Mouse (Mus musculus) induced T-regulatory cell, adult 2 months (primary cell): ENCODE measurements at regions not wholly inside any gene's neighbourhood (a gene's known extent, or its start where the extent isn't known, plus 50 kb on each side); places are given as distances from the start of the nearest gene placed in this dataset.
A peak's percentile ranks its signal among the peaks of the same experiment; 100 is the strongest.

ENCODE experiments used
- DNase-seq: peaks from one replicate; pipeline ENCODE4 v3.0.0-alpha.2; 2012; ENCODE audit warnings: low read depth

DNA sequence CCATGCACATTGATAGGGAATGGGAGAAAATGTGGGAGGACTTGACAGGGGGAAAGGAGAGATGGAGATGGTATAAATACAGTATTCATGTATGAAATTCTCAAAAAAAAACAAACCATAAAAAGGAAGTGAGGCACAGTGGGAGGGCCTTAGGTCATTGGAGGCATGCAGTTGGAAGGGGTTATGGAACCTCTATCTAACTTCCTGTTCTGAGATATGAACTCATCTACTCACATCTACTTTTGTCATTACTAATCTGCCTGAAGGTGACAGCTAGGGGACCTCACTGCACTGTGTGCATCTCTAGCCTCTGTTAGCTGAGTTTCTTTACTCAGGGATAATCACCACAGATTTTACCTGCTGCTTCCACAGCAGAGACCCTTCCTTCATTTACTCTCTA, 366.3 kb upstream of the Prickle1 start:
- no peak for DNase-seq

DNA sequence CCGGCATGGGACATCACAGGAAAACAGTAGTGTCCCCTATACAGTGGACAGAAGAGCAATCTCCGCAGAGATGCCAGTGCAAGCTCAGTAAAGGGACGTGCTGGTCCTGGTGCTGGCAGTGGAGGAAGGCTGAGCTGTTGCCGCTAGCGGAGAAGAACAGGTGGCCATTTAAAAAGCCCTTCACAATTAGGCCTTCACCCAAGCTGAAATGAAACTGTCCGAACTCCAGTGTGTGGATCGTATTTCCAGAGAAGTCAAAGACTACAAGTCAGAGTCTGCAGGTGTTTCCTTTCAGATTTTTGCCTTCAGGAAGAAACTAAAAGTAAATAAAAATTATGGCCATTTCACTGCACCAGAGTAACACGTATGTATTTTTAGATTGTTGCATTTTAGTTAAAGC, 364.2 kb upstream of the Prickle1 start:
- DNase-seq: no peak

DNA sequence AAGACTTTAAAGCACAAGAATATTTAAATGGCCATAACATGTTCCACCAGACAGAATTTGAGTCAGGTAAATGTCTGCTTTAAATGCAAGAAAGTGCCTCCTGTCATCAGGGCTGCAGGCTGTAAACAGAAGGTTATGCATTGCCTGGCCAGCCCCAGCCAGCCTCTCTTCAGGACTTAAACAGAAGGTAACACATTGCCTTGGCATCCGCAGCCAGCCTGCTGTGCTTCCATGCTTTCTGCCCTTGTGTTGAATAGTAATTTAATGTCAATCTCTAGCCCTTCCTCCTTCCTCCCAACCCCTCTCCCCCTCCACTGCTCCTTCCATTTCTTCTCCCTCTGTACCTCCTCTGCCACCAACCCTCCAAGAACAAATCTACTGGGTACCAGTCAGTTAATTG, 362.4 kb upstream of the Prickle1 start:
- DNase-seq: no peak

DNA sequence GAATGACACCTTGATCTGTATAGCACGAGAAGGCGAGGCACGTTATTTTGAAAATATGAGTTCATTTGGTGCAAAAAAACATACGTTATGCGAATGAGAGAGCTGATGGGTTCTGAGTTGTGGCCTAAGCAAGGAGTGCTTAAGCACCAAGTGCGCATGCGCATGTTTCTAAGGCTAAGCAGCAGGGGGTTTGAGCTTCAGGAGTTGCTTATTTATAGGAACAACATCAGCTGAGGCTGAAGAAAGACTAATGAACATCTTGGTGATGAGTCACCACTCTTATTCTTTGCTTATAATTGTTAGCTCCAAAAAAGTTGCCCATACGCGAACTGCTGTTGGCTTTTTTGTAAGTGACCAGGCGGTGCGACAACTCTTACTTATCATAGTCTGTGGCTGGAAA, 361.1 kb upstream of the Prickle1 start:
- no peak for DNase-seq

DNA sequence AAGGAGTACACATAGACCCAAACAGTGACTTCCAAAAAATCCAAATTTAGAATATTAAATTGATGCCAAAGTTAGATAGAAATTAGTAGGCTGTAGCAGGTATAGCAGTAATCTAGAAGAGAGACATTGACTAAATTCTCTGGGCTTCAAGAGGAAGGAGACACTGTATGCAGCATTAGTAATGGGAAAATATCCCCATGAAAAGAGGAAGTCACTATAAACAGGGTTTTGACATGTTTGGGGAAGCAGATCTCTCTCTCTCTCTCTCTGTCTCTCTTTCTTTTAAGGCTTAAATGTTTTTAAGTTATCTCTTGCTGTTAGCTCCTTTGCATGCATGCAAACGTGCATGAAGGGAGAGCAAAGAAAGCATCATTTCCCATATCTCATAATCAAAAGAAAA, 357.9 kb upstream of the Prickle1 start:
- no peak for DNase-seq

DNA sequence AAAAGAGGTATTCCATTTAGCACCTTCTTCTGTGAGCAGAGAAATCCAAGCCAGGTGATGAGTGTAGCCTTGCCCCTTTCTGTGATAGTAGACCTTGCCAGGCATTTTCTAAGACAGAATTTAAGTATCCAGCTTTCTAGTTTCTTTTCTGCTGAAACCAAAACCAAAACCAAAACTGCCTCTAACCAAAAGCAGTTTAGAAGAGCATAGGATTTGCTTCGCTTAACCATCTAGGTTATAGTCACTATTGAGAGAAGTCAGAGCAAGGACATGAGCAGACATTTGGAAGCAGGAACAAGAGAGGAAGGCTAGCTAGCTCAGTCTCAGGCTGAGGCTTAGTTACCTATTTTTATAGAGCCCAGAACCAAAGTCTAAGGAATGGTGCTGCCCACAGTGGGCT, 354.8 kb upstream of the Prickle1 start:
- peak; percentile 72 for DNase-seq

DNA sequence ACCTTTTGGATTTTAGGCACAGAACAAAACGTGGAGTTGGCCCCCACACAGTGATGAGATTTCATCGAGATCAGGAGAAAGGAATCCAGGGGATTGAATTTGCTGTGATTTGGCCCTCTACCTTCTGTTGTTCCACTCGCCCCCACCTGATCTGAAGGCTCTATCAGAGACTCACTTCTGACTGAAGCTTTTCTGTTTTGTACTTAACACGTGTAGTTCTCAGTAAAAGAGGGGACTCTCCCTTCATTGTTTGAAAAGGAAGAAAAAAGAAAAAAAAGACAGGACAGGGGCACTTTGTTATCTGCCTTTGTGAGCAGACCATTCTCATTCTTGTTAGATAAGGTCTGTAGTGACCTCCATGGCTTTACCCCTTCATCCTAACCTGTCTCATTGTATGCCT, 353.2 kb upstream of the Prickle1 start:
- peak; percentile 35 for DNase-seq

DNA sequence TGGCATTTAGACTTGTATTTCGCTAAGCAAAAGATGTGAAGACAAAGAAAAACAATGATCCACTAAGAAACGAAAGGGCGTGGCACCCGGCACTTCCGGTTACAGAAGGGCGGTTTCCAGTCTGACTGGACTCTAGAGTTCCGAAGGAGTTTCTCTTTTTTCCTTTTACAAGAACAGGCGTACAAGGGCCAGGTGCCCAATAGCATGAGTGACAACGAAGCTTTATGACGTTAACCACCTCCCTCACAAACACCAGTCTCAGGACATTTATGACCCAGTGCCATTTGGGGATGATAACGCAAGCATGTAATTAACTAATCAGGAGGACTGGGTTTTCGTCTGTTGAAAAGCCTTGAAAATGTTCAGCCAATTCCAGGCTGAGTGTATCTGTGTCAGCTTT, 347.9 kb upstream of the Prickle1 start:
- DNase-seq: no peak

DNA sequence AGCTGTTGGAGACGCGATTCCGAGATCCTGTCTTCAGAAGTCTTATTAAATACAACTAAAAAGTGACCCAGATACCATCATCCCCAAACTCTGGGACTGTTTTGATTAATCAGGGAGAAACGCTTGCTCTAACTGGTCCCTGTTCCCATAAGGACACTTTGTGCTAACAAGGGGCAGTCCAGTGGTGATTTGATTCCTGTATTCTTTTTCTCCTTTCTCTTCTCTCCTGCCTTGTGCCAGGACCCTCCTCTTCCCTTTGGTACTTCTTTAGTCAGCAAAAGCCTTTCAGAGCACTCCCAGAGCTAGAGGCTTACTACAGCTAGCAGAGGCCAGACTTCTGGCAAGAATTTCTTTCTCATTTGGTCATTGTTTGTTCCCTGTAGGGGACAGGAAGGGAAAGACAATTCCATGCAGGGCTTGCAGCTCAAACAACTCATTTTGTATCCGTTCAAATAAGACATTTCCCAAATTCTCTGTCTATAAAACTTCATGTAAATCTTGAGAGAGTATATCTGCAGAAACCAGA, 337.3 kb upstream of the Prickle1 start:
- no peak for DNase-seq

DNA sequence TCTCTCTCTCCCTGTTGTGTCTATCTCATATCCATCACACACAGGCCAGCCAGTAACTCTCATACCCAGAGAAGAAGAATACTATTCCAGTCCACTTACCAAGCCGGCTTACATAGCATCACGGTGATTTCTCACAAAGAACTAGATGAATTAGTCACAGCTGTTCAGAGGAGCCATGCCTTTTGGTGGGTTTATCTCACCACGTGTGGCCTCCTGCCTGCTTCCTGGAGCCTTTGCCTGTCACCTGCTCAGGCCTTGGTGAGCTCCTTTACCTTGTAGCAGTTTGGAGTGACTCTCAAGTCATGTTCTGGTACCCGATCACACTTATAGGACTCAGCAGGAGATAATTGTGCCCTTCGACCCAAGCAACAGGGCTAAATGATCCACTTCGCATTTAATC, 331.2 kb upstream of the Prickle1 start:
- no peak for DNase-seq

DNA sequence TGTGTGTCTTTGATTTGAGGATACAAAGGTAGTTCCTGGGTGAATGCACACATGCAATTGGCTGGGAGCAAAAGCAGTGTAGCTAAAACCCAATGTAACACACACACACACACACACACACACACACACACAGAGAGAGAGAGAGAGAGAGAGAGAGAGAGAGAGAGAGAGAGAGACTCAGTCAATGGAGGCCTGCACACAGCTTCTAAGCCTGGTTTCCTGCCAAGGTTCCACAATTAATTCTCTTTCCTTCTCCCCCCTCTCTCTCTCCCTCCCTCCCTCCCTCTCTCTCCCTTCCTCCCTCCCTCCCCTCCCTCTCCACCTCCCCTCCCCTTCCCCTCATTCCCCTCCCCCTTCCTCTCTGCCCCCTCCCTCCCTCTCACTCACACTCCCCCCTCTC, 330.6 kb upstream of the Prickle1 start:
- DNase-seq: no peak

DNA sequence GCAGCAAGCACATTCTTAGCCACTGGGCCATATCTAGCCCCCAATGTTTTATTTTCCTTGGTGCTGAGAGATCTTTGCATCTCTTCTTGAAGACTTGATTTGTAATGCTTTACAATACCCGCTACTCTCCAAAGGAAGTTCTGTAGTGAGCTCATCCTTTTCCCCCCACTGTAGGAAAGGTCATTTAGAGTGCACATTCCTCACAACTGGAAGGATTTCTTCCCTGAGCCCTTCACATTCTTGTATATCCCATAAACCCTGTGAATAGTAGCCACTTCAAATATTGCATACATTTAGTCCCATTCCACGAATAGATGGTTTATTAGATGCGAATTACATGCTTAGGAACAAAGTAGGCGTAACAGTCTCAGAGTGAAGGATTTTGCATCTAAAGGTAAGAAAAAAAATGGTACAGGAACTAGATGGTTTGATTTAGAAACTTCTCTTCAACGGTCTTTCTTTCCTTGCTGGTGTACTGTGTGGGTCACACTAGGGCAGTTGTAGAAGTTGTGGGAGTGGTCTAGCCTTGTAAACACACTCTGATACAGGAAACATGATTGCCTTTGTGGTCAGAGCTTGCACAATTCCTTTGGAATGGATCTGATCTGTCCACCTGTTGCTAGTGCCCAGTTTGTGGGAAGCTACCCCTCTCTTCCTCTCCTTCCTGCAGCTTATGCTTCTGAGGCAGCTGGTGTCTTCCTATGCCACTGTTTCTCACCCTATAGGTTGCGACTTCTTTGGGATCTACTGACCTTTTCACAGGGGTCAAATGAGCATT, 326.0 kb upstream of the Prickle1 start:
- DNase-seq: no peak

DNA sequence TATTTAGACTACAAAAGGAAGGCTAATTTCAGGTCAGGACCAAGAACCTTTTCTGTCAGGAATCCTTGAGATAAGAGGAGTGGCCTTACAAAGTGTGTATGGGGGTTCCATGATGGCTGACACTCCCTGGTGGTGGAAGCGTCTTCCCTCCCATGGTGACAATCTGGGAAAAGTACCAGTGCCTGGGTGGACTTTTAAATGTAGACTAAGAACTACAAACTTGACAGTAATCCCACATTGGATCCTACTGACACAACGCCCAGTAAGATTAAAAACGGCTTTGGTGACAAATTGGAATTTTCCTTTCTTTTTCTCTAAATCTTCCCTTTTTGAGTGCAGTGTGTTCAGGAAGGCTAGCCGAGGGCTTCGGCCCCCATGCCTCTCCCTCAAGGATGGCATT, 325.3 kb upstream of the Prickle1 start:
- no peak for DNase-seq

DNA sequence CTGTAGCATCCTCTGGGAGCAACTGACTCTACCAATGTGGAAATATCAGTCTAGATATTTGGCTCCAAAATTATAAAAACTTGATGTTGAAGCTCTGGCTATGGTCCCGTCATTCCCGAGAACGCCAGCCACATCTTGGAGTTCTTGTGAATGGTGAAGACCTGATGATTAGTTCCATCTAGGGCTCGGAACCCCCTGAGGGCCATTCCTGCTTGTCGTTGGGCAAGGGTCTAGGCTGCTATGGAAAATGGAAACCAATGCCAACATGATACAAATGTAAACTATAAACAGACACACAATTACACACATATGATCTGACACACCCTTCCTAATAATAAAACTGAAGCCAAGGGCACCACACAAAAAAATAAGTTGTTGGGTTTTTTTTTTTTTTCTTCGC, 323.9 kb upstream of the Prickle1 start:
- DNase-seq: no peak

DNA sequence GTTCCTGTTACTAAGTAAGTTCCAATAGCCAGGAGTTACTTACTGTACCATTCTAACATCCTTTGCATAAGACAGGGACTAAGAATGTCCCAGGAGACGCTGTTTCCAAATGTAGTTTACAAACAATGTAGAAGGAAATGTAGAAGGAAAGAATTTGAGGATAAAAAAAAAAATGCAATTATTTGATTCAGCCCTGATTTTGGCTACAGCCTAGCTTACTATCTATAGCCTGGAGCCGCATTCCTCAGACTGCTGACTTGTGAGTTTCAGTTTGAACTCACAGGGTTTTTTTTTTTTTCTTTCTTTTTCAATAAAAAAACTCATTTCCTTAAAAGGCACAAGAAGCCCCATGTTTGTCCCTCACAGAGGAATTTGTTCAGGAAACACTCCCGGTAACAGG, 321.2 kb upstream of the Prickle1 start:
- DNase-seq: peak; percentile 28

DNA sequence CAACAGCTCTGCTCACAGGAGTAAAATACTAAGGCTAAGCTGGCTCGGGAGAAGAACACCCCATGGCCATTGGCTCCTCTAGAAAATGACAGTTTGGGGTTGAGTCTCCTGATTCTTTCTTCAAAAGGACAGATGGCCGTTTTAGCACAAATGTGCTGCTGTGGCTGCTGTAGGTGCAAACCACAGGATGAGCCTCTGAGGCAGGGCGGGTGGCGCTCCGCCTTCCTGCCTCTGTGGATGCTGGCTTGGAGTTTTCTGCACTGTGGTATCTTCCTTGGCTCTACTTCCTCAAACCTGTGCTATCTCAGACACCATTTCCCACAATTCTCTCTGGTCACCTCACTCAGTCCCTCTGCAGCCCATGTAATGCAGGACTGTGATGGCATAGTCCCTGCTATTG, 317.8 kb upstream of the Prickle1 start:
- peak; percentile 49 for DNase-seq

DNA sequence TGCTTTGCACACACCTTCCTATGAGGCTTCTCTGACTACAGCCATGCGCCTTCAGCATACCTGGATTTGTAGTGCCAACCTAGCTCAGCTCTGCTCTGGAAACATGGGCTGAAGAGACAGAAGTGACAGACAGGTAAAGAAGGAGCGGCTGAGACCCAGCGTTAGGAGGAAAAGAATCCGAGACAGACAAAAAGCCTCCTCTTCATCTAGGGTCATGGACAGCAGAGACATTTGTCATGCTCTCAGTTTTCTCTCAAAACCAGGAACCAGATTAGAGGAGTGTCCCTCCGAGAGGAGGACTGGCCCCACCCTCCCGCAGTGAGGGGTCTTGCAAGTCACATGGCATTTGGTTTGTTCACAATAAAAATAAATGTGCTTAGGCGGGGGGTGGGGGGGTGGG, 317.4 kb upstream of the Prickle1 start:
- no peak for DNase-seq

DNA sequence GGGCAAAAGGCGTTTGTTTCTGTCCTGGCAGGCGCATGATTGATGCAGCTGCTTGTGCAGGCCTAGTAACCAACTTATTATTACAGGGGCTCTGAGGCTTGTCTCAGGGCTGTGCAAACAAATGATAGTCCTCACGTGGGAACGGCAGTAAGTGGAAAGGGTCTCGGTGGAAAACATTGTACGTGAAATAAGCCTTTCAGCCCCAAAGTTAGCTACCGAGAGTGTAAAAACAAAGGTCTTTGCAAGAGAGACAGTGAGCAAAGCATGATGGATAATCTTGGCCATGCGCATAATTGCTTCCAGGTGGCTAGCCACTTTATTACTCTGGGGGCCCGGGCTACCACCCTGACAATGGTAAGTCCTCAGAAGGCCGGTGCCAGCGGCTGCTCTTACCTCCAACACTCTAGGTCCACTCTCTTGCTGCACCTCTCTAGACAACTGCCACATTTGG, 315.3 kb upstream of the Prickle1 start:
- DNase-seq: no peak

DNA sequence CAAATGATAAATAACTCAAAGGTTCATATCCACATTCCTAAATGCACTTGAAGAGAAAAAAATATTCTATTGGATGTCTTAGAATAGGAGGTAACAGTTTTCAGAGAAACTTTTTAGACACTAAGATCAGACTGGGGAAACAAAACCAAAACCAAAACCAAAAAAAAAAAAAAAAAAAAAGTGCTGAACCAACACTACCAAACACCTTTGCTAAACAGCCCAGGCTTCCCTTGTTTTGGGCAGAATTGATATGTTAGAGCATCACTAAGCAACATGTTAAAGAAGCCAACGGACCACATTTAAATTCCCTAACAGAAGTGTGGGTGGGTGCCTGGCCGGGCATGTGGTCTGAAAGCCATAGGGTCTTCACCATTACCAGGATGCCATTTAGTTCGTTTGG, 314.5 kb upstream of the Prickle1 start:
- peak; percentile 52 for DNase-seq

DNA sequence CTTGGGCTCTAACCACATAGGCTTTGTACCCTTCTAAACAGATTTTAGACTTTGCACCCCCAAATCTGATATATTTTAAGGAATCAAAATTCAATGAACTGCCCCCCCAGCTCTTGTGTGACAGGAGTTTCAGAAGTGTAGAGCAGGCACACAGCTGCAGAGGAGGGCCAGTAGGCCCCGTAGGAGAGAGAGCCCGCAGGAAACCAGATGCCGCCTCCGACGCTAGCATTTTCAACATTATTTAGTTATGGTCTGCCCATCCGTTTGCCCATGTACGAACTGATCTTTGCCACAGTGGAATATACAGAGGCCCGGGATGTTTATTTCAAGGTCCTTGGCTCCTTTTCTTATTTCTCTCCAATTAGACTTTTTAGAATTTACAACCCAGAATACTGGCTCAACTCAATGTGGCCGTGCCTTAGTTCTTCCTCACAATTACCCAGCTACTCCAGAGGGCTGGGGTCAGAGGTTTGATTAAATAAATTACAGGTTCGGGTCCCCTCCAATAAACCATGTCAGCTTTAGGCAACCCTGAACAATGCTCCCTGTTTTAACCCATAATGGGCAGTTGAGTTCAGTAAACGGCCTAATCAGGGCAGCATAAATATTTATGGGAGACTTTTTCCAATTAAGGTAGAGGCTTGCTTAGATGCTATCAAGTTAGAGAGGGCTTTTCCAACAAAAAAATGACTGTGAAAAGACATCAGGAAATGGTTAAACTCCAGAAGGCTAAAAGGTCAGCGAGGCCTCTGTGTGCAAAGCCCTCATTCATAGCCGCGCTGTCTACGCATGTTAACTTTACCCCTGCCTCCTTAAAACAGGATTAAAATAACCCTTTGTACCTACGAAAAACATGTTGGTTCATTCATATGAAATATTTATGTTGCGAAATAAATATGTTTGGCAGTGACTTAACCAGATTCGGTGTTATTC, 308.2 kb upstream of the Prickle1 start:
- no peak for DNase-seq

DNA sequence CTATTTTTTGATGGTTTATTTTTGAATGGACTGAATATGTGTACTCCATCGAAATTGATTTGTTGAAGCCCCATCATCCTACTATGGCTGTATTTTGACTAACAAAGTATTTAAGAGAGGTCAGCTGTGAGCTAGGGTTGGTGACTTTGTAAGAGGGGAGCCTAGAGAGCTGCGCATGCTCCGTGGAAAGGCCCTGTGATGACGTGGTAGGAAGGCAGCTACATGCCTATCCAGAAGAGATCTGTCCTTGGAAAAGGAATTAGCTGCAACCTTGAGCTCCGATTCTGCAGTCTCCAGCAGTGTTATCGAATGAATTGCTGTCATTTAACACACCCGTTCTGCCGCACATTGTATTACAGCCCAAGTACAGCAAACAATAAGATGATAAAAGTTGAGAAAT, 287.1 kb upstream of the Prickle1 start:
- DNase-seq: no peak

DNA sequence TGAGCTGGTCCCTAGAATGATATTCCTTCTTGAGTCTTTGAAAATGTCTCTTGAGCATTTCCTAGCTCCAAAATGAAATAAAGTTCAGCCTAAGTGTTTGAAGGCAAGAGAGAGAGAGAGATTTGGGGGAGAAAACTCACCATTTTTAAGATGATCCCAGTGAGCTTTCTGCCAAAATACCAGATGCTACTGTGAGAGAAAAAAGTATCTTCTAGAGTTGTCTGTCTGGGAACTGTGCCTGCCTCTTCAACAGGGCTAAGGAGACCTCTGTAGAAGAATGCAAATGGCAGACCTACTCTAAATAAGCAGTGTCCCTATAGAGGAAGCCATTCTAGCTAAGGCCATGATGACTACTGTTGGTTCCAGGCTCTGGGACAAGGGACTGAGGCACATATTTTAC, 285.6 kb upstream of the Prickle1 start:
- DNase-seq: no peak

DNA sequence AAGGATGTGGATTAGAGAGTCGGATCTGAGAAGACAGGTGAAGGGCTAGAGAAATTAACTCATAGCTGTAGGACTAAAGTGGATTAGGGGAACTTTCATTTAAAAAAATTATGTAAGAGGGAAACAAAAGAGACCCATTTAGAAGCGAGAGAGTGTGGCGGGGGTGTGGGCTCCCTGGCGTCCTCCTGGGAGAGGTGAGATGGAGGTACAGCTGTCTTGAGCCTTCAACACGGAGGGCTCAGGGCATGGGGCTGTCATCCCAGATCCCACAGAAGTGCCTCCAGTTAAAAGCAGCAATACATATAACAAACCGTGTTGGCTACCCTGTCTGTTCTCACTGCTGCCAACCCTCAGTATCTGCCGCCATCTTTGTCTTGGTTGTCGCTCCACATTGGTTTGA, 284.6 kb upstream of the Prickle1 start:
- no peak for DNase-seq
